Mouse (Mus musculus): ENCODE data around the gene Sox8.

- no peak for TF ChIP-seq EP300 (IDR thresholded peaks at IDR 0.05; ENCODE audit: low read length)
- no peak for TF ChIP-seq MXI1 (IDR thresholded peaks at IDR 0.05; ENCODE audit: low read depth, low read length)
- TF ChIP-seq ZNF384 (IDR thresholded peaks at IDR 0.05; ENCODE audit: low read depth, low read length) = no peak
- TF ChIP-seq CTCF (conservative IDR thresholded peaks at IDR 0.05 in 1 of 2, IDR thresholded peaks at IDR 0.05 in 1 of 2; ENCODE audit: low read depth in 2 of 2, low read length in 2 of 2) = no peak
These were observed 27.1 kb upstream of the Sox8 start for GRCm38 (mm10) chr17:25597537-25597936.
